Mouse (Mus musculus): Measurements from ENCODE around the gene Mthfd1. TPM values are rescaled to one million over a fixed set of nuclear protein-coding genes. Genes with fewer than 3 reads are reported as not detected.

Gene Mthfd1
- polyA plus RNA-seq, 1 experiment from 2014 or later = 74.6 TPM

DNA sequence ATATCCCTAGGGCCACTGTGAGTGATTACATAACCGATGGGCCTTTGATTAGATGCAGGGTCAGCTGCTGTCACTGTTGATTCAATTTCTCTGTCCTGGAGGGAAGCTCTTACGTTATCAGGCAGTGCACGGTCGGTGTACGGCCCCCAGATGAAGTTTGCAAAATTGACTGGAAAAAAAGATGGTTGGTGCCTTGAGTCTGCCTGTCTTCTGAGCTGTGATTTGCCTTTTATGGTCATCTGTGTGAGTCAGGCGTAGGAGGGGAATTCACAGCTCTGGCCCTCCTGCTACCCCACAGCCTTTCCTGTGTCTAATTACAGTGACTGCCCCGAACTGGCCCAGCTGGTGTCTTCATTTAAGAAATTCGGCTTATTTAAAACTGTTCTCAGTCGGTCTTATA is 52.9 kb downstream of the Mthfd1 start:
- H3K4me1 ChIP-seq = peaks cover 18% of the 10 kb centered on the region
- H3K9me3 ChIP-seq = no peaks in the 10 kb centered on the region
- no peak overlapping the region for H3K9ac ChIP-seq
- H3K36me3 ChIP-seq = peaks cover 50% of the 10 kb centered on the region
- 40% methylated on average over 9 of the region's 9 CpGs for WGBS
- H3K4me3 ChIP-seq = no peak overlapping the region
- peak overlapping the region; percentile 28; the same call in 1 of the 2 replicates for H3K27ac ChIP-seq
- no peak overlapping the region for H3K4me2 ChIP-seq (replicated peaks)
- H3K27me3 ChIP-seq = no peaks in the 10 kb centered on the region
- peak; percentile 46; the same call in 1 of the 2 replicates for ATAC-seq (ENCODE audit: low FRiP score, low read depth)

DNA sequence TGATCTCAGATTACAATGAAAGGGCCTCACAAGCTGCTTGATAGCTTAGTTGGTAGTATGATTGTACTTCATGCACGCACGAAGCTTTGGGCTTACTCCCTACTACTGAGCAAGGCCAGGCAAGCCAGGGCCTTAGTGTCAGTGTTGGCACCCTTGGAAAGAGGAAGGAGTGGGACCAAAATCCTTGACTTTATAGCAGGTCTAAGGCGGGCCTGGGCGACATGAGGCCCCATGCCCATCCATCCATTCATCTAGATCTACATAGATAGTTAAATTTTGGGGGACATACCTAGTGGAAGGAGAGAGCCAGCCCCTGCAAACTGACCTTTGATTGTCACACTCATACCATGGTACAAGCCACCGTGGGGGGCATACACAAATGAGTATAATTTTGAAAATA is 53.3 kb downstream of the Mthfd1 start:
- no peak overlapping the region for H3K9ac ChIP-seq
- WGBS = 76% methylated on average over 5 of the region's 5 CpGs
- H3K27ac ChIP-seq = no peak overlapping the region
- H3K4me1 ChIP-seq = peaks cover 18% of the 10 kb centered on the region
- ATAC-seq (ENCODE audit: low FRiP score, low read depth) = no peak
- H3K4me2 ChIP-seq (replicated peaks) = no peak overlapping the region
- H3K9me3 ChIP-seq = no peaks in the 10 kb centered on the region
- no peak overlapping the region for H3K4me3 ChIP-seq
- peaks cover 45% of the 10 kb centered on the region for H3K36me3 ChIP-seq
- no peaks in the 10 kb centered on the region for H3K27me3 ChIP-seq

DNA sequence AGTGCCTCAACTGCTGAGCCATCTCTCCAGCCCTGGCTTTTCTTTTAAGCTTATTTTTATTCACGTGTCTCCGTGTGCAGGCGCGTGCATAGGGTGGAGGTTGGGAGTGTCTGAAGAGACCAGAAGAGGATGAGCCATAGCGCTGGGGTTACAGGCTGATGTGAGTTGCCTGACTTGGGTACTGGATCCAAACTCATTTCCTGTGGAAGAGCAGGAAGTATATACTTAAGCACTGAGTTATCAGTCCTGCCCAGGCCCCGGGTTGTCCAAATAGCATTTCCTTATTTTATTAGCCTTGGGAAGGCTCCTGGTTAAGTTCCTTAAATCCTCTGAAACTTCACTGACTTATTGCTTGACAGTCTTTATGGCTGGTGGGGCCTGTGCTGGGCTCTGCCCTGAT is 54.9 kb downstream of the Mthfd1 start:
- no peak overlapping the region for H3K4me2 ChIP-seq (replicated peaks)

DNA sequence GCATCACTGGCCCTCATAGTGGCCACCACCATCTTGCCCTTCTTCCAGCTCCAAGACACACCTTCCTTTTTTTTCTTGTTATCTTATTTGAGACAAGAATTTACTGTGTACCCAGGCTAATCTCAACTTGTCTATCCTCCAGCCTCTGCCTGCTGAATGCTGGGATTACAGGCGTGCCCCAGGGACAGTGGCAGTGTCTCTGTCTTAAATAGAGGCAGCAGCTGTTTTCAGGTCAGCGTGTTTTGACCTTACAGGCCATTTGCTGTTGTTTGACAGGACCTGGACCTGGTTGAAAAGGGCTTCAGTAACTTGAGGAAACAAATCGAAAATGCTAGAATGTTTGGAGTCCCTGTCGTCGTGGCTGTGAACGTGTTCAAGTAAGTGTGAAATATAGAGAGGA is 55.5 kb downstream of the Mthfd1 start:
- no peak overlapping the region for H3K4me3 ChIP-seq
- H3K27me3 ChIP-seq = no peaks in the 10 kb centered on the region
- WGBS = 72% methylated on average over 6 of the region's 6 CpGs
- H3K4me1 ChIP-seq = peaks cover 18% of the 10 kb centered on the region
- H3K4me2 ChIP-seq (replicated peaks) = no peak overlapping the region
- H3K9ac ChIP-seq = no peak overlapping the region
- no peak overlapping the region for H3K27ac ChIP-seq
- H3K36me3 ChIP-seq = peaks cover 51% of the 10 kb centered on the region
- no peak for ATAC-seq (ENCODE audit: low FRiP score, low read depth)
- no peaks in the 10 kb centered on the region for H3K9me3 ChIP-seq

More for the DNA sequence above, 54.9 kb downstream of the Mthfd1 start:
- no peak for ATAC-seq (ENCODE audit: low FRiP score, low read depth)
- H3K27ac ChIP-seq = no peak overlapping the region
- H3K27me3 ChIP-seq = no peaks in the 10 kb centered on the region
- WGBS = 75% methylated on average over 6 of the region's 6 CpGs
- no peaks in the 10 kb centered on the region for H3K9me3 ChIP-seq
- peaks cover 50% of the 10 kb centered on the region for H3K36me3 ChIP-seq
- peaks cover 18% of the 10 kb centered on the region for H3K4me1 ChIP-seq
- no peak overlapping the region for H3K4me3 ChIP-seq
- H3K9ac ChIP-seq = no peak overlapping the region

DNA sequence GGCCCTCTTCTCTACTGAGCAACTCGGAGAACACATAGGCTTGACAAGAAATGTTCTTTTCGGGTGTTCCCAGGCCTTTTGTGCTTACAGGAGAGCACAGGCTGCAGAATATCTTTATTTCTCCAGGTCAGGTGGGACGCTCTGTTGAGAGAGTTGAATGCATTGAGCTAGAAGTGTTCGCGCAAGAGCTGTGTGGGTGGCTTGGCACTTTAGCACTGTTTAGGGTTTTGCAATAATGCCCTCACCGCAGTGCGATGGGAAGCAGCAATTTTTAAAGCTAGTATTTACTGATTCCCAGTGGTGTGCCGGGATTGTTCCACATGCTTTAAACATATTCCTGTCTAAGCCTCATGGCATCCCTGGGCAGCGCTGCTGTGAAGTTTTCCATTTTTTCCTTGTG is 56.1 kb downstream of the Mthfd1 start:
- no peak overlapping the region for H3K4me3 ChIP-seq
- no peak overlapping the region for H3K9ac ChIP-seq
- H3K4me1 ChIP-seq = peaks cover 18% of the 10 kb centered on the region
- H3K27ac ChIP-seq = 0 out of 2 replicates have a peak overlapping the region, but pooled peaks have one; percentile 22
- peaks cover 49% of the 10 kb centered on the region for H3K36me3 ChIP-seq
- no peak for ATAC-seq (ENCODE audit: low FRiP score, low read depth)
- H3K9me3 ChIP-seq = no peaks in the 10 kb centered on the region
- WGBS = 87% methylated on average over 9 of the region's 9 CpGs
- no peak overlapping the region for H3K4me2 ChIP-seq (replicated peaks)
- no peaks in the 10 kb centered on the region for H3K27me3 ChIP-seq

DNA sequence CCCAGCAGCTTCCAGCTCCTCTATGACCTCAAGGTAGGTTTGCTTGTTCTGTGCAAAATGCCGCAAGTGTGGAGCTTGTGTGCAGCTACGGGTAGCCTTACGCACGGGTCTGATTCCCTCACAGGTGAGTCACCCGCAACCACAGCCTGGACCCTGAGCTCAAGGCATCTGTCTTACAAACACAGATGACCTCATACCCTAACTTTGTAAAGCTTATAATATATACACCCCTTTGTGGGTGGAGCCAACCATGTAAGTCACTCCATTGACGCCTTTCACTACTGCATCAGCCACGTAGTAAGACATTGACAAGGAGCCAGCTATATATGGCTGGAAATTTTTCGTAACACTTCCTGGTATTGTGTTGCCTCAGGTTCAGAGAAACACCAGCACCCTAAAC is 56.9 kb downstream of the Mthfd1 start:
- Histone ChIP-seq H3K4me1 (peaks cover 11% of the 10 kb centered on the region), H3K27ac (no peak overlapping the region), H3K4me2 (replicated peaks) (no peak overlapping the region), H3K9me3 (no peaks in the 10 kb centered on the region), H3K27me3 (no peaks in the 10 kb centered on the region), H3K9ac (no peak overlapping the region), H3K4me3 (no peak overlapping the region), H3K36me3 (peaks cover 49% of the 10 kb centered on the region)
- WGBS = 87% methylated on average over 8 of the region's 8 CpGs
- ATAC-seq (ENCODE audit: low FRiP score, low read depth) = 0 out of 2 replicates have a peak, but pooled peaks have one; percentile 44

DNA sequence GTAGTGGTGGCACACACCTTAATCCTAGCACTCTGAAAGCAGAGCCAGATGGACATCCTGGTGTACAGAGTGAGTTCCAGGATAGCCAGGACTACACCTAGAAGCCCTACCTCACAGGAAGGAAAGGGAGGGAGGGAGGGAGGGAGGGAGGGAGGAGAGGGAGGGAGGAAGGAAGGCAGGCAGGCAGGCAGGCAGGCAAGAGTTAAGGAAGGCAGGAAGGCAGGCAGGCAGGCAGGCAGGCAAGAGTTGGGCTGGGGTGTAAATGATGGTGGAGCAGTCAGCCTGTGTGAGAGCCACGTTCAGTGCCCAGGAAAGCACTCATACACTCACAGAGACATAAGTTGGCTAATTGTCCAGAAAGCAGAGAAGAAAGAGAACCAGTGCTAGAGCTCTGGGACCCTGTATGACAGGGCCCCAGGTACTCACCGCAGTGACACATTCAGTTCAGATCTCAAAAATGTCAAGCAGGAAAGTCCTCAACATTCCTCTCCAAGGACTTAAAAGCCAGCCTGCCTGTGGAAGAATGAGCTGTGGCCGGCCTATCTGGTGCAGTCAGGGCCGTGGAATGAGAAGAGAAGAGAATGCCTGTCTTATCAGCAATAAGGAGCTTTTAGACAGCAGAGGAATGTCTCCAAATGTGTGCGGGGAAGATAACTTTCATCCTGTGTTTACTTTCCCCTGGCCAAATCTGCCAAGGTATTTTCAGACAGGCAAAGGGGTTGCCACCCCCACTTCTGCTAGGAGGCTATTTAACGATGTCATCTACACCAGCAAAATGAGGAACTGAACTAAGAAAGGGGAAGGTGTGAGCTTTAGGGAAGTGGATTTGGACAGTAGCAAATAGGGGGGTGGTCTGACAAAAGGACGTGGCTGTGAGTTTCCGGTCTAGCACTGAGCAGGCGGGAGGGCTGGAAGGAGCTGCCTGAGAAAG is 63.4 kb downstream of the Mthfd1 start:
- no peak overlapping the region for H3K4me2 ChIP-seq (replicated peaks)
- no peak for ATAC-seq (ENCODE audit: low FRiP score, low read depth)
- H3K9ac ChIP-seq = no peak overlapping the region
- WGBS = 55% methylated on average over 9 of the region's 9 CpGs
- H3K27ac ChIP-seq = no peak overlapping the region
- H3K36me3 ChIP-seq = peaks cover 65% of the 10 kb centered on the region
- H3K9me3 ChIP-seq = no peaks in the 10 kb centered on the region
- no peaks in the 10 kb centered on the region for H3K27me3 ChIP-seq
- H3K4me1 ChIP-seq = no peaks in the 10 kb centered on the region
- no peak overlapping the region for H3K4me3 ChIP-seq

DNA sequence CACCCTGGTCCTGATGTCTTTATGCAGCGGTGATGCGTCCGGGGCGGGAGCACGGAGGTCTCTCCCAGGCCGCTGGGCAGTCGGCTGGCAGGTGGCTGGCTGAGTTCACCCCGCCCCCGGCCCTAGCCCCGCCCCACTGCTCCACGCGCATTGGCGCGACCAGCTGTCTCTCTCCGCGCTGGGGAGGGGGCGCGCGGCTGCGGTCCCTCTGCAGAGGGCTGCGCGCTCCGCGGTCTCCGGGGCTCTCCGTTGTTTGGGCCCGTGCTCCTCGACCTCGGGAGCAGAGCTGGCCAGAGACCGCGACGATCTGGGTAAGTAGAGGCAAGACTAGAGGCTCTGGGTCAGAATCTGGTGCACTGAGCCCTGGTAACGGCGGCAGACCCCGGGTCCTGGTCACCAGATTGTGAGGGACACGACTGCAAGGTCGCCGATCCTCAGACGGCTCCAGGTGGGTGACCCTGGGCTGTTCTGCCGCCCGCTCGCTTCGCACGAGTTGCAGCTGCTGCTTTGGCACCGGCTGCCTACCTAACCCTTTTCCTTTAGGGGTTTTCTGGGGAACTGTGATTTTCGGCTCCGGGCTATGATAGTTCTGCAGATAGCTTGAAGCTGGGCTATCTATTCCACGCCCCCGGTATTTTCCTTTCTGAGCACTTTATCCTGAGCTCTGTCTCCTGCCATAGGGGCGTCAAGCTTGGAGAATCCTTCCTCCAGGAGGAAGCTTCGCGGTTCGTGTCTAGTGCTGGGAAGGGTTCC is 69.8 kb downstream of the Mthfd1 start, which contains the start of gene Akap5:
TSS of gene Akap5 (plus strand) at position 213 of the 753 bp plus-strand sequence.
- H3K36me3 ChIP-seq = peaks cover 14% of the 10 kb centered on the region

DNA sequence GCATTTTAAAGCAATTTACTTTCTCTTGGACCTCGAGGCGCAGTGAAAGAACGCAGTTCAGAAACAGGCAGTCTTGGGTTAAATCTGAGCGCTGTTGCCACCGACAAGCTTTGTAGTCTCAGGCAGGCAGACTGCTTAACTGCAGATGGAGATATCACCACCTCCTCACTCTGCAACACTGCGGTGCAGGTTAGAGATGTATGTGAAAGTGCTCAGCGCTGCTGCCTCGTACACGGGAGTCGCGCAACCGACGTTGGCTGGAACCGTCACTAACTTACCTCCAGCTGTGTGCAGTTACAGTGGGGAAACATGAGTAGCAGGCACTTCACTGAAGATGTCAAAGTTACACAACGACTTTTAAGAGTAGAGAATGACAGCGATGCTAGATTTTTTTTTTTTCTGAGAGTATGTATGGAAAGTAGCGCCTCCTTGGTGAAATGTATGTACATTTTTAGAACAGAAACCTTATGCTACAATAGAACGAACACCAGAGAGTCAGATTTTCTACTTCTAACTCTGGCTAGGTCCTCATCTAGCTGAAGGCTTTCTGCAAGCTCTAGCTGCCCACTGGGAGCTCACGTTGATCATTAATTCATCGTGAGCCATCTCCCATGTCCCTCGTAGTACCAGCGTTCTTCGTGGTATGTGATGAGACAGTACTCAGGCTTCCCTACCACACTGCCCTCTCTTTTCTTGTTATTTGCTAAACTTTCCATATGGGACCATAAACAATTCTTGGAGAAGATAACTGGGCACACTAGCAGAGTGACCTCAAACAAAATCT is 71.5 kb downstream of the Mthfd1 start:
- no peak overlapping the region for H3K4me2 ChIP-seq (replicated peaks)
- peaks cover 14% of the 10 kb centered on the region; the same call in 1 of the 2 replicates for H3K27me3 ChIP-seq
- peaks cover under 1% of the 10 kb centered on the region; the same call in 1 of the 2 replicates for H3K36me3 ChIP-seq
- H3K9ac ChIP-seq = no peak overlapping the region
- H3K9me3 ChIP-seq = no peaks in the 10 kb centered on the region
- no peak overlapping the region for H3K27ac ChIP-seq
- no peak overlapping the region for H3K4me3 ChIP-seq
- no peak for ATAC-seq (ENCODE audit: low FRiP score, low read depth)
- peaks cover 6% of the 10 kb centered on the region; the same call in 1 of the 2 replicates for H3K4me1 ChIP-seq
- WGBS = 87% methylated on average over 23 of the region's 23 CpGs

More for the DNA sequence above, 69.8 kb downstream of the Mthfd1 start, which contains the start of gene Akap5:
- H3K9me3 ChIP-seq = no peaks in the 10 kb centered on the region
- WGBS = 2% methylated on average over 52 of the region's 53 CpGs
- H3K9ac ChIP-seq = peak within 1 kb of the TSS; percentile 78
- peaks cover 6% of the 10 kb centered on the region; the same call in 1 of the 2 replicates for H3K4me1 ChIP-seq
- peaks cover 14% of the 10 kb centered on the region; the same call in 1 of the 2 replicates for H3K27me3 ChIP-seq
- ATAC-seq (ENCODE audit: low FRiP score, low read depth) = peak; percentile 94
- no peak within 1 kb of the TSS for H3K27ac ChIP-seq
- peak within 1 kb of the TSS; percentile 95 for H3K4me2 ChIP-seq (replicated peaks)
- H3K4me3 ChIP-seq = peak within 1 kb of the TSS; percentile 62

DNA sequence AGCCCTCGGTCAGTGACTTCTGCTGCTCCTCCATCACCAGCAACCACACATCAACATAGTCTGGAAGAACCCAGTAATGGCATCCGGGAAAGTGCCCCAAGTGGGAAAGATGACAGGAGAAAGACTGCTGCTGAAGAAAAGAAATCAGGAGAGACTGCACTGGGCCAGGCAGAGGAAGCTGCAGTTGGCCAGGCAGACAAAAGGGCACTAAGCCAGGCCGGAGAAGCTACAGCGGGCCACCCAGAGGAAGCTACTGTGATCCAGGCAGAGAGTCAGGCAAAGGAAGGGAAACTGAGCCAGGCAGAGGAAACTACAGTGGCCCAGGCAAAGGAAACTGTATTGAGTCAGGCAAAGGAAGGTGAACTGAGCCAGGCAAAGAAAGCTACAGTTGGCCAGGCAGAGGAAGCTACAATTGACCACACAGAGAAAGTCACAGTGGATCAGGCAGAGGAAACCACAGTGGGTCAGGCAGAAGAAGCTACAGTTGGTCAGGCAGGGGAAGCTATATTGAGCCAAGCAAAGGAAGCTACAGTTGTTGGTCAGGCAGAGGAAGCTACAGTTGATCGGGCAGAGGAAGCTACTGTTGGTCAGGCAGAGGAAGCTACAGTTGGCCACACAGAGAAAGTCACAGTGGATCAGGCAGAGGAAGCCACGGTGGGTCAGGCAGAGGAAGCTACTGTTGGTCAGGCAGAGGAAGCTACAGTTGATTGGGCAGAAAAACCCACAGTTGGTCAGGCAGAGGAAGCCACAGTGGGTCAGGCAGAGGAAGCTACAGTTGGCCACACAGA is 73.7 kb downstream of the Mthfd1 start:
- Histone ChIP-seq H3K36me3 (no peaks in the 10 kb centered on the region), H3K4me3 (no peak overlapping the region), H3K4me2 (replicated peaks) (no peak overlapping the region), H3K9ac (no peak overlapping the region), H3K27ac (no peak overlapping the region), H3K9me3 (no peaks in the 10 kb centered on the region), H3K4me1 (peaks cover 6% of the 10 kb centered on the region; the same call in 1 of the 2 replicates), H3K27me3 (peaks cover 14% of the 10 kb centered on the region; the same call in 1 of the 2 replicates)
- no peak for ATAC-seq (ENCODE audit: low FRiP score, low read depth)
- 90% methylated on average over 6 of the region's 6 CpGs for WGBS

DNA sequence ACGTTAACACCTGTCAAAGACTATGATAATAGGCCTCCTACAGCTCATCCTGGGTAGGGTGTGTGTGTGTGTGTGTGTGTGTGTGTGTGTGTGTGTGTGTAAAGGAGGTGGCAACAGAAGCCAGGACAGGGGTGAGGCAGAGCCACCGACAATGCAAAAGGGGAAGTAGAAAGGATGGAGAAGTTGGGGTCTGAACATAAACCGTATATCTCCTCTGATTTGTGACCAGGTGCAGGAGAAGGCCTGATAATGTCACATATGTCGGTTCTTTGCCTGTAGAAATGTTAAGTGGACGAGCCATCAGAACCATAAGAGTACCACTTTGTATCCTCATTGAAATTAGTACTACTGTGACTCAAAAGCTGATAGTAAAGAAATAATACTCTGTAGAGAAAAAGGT is 78.6 kb downstream of the Mthfd1 start:
- no peak for ATAC-seq (ENCODE audit: low FRiP score, low read depth)
- Histone ChIP-seq H3K27me3 (no peaks in the 10 kb centered on the region), H3K36me3 (no peaks in the 10 kb centered on the region), H3K9me3 (no peaks in the 10 kb centered on the region), H3K9ac (no peak overlapping the region), H3K4me1 (no peaks in the 10 kb centered on the region), H3K4me2 (replicated peaks) (no peak overlapping the region), H3K27ac (no peak overlapping the region), H3K4me3 (no peak overlapping the region)
- WGBS = 93% methylated on average over 5 of the region's 5 CpGs

Data from limb, embryonic 13.5 days (tissue).